Mouse (Mus musculus) hindbrain, embryonic 16.5 days (tissue): ENCODE measurements around the gene Plekhm2. TPM values are rescaled to one million over a fixed set of nuclear protein-coding genes. Genes with fewer than 3 reads are reported as not detected.

Experiments used
- ATAC-seq: fragments of 200-750 bp; cut with Nextera tagmentation; 2 replicates; pipeline ENCODE4 v1.8.0; 2017; ENCODE audit warnings: moderate TSS enrichment, moderate library complexity
- H3K27ac ChIP-seq: fragments of 300-500 bp; sonication (generic); 2 replicates; pipeline ENCODE4 v1.5.1; 2014; ENCODE audit warnings: low read depth, mild to moderate bottlenecking, control low read depth, low read length, moderate library complexity
- H3K27me3 ChIP-seq: fragments of 300-500 bp; sonication (generic); replicated peaks from 2 replicates; pipeline ENCODE4 v1.6.1; 2014; ENCODE audit warnings: low read length; ENCODE audit not compliant: control insufficient read depth, insufficient read depth
- H3K36me3 ChIP-seq: fragments of 300-500 bp; sonication (generic); 2 replicates; pipeline ENCODE4 v1.6.1; 2014; ENCODE audit warnings: mild to moderate bottlenecking, low read length, moderate library complexity, mixed read lengths; ENCODE audit not compliant: control insufficient read depth, insufficient read depth
- H3K4me1 ChIP-seq: fragments of 300-500 bp; sonication (generic); 2 replicates; pipeline ENCODE4 v1.6.1; 2014; ENCODE audit warnings: low read depth, low read length; ENCODE audit not compliant: control insufficient read depth, insufficient read depth
- H3K4me2 ChIP-seq: fragments of 300-500 bp; sonication (generic); 2 replicates; pipeline ENCODE4 v1.6.1; 2014; ENCODE audit warnings: mild to moderate bottlenecking, low read length, control low read depth, moderate library complexity
- H3K4me3 ChIP-seq: fragments of 300-500 bp; sonication (generic); 2 replicates; pipeline ENCODE4 v1.5.1; 2014; ENCODE audit warnings: mild to moderate bottlenecking, low read length, control low read depth, moderate library complexity
- H3K9ac ChIP-seq: fragments of 300-500 bp; sonication (generic); 2 replicates; pipeline ENCODE4 v1.6.1; 2014; ENCODE audit warnings: low read depth, mild to moderate bottlenecking, control low read depth, low read length, moderate library complexity
- H3K9me3 ChIP-seq: fragments of 300-500 bp; sonication (generic); 2 replicates; pipeline ENCODE4 v1.6.1; 2014; ENCODE audit warnings: mild to moderate bottlenecking, low read length, moderate library complexity; ENCODE audit not compliant: control insufficient read depth
- WGBS: fragments of 180-500 bp; shearing (Covaris S2); extraction: QIAGEN DNeasy Blood & Tissue Kit; methylation state at CpG from one replicate; pipeline ENCODE4 v1.1.7; 2014; 5-methylcytosine and 5-hydroxymethylcytosine counted together
- polyA plus RNA-seq: library from polyadenylated mRNA; unstranded; fragments of >200 nt; fragmentation: Nextera tagmentation; extraction: Ambion mirVana; gene quantifications from 2 replicates; pipeline ENCODE4 v1.2.1, GENCODE M21; 2015

Gene Plekhm2
- polyA plus RNA-seq, 1 experiment from 2014 or later = 6.7 TPM

DNA sequence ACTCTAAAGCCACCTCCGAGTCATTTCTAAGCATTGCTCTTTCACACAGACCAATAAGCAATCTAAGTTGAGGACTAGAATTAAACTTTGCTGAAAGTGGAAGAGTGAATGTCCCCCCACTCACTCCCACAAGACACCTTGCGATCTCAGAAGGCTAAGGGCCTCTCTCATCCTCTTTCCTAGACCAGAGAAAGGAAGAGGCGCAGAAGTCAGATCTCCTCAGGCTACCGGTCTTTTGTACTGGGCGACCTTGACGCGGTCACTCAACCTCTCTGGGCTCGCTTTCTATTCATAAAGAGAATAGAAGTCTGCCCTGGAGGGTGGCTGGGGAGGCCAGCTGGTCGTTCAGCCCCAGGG is 65.8 kb downstream of the Plekhm2 start:
- no peak for ATAC-seq
- WGBS = 2% methylated on average over 9 of the region's 9 CpGs

DNA sequence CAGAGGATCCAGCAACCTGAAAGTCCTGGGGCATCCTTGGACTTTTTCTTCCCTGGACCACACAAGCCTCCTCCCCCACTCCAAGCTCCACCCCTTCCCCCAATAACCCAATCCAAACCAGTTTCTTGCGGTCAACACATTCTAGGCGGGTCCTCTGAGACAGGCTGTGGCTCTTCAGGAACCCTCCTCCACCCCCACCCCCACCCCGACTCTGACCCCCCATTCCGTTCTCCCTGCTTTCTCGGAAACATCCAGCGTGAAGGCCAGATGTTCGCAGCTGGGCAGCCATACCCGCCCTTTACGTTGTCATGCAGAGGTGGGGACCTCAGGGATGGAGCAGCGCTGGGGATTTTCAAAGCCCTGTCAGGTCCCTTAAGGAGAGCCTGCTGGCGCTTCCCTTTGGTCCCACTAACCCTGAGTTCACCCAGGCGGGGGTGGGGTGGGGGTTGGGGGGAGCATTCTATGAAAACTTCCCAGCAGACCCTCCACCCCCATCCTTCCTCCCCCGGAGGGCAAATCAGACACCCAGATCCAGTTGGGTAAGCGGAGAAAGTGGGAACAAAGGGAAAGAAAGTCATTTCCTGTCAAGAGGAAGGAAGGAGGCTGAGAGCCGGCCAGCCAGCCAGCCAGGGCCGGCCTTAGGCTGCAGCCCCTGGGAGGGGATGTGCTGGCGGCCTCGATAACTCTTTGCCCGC is 66.4 kb downstream of the Plekhm2 start:
- Histone ChIP-seq H3K9me3 (no peaks in the 10 kb centered on the region), H3K27me3 (no peaks in the 10 kb centered on the region; the same call in 1 of the 2 replicates), H3K9ac (peak overlapping the region; percentile 81), H3K4me3 (peak overlapping the region; percentile 66), H3K36me3 (no peaks in the 10 kb centered on the region), H3K4me1 (peaks cover 18% of the 10 kb centered on the region), H3K27ac (no peak overlapping the region), H3K4me2 (peak overlapping the region; percentile 94)
- WGBS = 1% methylated on average over 19 of the region's 19 CpGs
- no peak for ATAC-seq

More for the DNA sequence above, 65.8 kb downstream of the Plekhm2 start:
- H3K4me2 ChIP-seq = peak overlapping the region; percentile 94
- no peaks in the 10 kb centered on the region; the same call in 1 of the 2 replicates for H3K27me3 ChIP-seq
- peak overlapping the region; percentile 66 for H3K4me3 ChIP-seq
- peak overlapping the region; percentile 81 for H3K9ac ChIP-seq
- no peak overlapping the region for H3K27ac ChIP-seq
- no peaks in the 10 kb centered on the region for H3K9me3 ChIP-seq
- peaks cover 18% of the 10 kb centered on the region for H3K4me1 ChIP-seq
- no peaks in the 10 kb centered on the region for H3K36me3 ChIP-seq

DNA sequence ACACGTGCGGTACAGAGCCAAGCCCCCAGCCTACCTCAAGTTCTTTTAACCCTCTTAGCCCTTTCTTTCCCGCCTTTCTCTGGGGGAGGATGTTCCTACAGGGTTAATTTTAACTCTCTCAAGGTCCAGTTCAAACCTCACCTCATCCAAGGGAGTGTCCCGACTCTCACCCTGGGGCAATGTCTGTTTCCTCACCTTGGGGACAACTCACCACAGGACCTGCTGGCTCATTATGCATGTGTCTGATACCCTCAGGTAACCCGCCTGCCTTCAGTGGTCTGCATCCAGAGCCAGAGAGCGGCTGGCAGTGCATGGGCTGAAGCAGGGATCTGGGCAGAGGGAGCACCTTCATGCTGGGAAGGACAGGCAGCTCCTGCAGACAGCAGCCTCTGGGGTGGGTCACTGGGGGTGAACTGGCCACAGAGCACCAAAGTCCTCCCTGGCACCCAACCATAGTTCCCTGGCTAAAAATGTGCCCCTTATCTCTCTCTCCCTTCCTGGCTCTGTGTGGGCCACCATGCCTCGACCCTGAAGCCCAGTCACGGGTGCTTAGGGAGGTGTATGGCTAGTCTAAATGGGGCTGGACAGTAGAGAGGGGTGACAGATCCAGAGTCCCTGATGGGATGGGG is 67.9 kb downstream of the Plekhm2 start:
- no peak overlapping the region for H3K4me3 ChIP-seq
- 90% methylated on average over 8 of the region's 8 CpGs for WGBS
- no peak overlapping the region for H3K9ac ChIP-seq
- H3K4me2 ChIP-seq = no peak overlapping the region
- no peaks in the 10 kb centered on the region for H3K9me3 ChIP-seq
- H3K36me3 ChIP-seq = no peaks in the 10 kb centered on the region
- peaks cover 18% of the 10 kb centered on the region for H3K4me1 ChIP-seq
- H3K27ac ChIP-seq = no peak overlapping the region
- no peaks in the 10 kb centered on the region; the same call in 1 of the 2 replicates for H3K27me3 ChIP-seq
- ATAC-seq = no peak

DNA sequence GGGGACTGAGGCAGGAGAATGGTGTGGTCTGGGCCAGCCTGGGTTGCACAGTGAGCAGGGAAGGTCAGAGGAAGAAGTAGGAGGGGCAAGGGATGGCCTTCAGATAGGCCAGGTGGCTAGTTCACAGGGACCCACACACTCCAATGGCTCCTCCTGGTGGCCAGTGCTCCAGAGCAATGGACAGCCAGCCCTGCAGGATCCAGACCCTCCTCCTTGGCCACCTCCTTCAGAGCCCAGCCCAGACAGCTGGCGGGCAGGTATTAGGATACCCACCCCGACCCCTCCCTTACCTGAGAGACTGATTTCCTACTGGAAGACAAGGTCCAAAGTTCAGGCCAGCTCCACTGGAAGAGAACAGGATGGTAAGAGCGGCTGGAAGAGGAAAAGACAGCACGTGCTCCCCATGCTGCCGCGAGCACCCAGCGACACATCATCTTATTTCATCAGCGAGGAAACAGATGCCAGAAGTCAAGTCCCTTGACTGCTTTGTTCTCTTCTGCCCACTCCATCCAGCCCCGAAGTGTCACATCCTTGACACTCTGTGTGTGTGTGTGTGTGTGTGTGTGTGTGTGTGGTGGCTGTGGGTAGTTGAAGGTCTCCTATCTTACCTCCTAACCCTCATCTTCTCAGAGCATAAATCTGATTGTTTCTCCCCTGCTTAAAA is 69.0 kb downstream of the Plekhm2 start:
- no peaks in the 10 kb centered on the region; the same call in 1 of the 2 replicates for H3K27me3 ChIP-seq
- H3K4me2 ChIP-seq = no peak overlapping the region
- H3K9ac ChIP-seq = no peak overlapping the region
- ATAC-seq = no peak
- no peak overlapping the region for H3K27ac ChIP-seq
- WGBS = 86% methylated on average over 9 of the region's 9 CpGs
- no peaks in the 10 kb centered on the region for H3K36me3 ChIP-seq
- no peaks in the 10 kb centered on the region for H3K9me3 ChIP-seq
- H3K4me1 ChIP-seq = peaks cover 18% of the 10 kb centered on the region
- no peak overlapping the region for H3K4me3 ChIP-seq

DNA sequence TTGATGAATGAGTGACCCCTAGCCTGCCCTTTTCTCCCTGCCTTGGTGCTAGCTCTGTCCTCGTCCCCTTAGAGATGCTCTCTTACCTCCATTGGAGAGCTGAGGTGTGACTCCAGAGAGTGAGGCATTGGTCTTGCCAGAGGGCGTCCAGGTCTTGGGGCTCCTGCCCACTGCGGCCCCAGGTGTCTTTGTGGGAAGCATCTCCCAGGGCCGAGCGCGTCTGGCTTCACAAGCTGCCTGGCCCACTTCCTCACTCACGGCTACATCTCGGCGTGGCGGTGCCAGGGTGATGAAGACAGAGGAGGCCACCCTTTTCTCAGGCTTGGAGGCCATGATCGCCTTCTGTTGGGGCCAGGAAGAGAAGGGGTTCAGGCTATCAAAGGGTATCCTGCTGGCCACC is 69.6 kb downstream of the Plekhm2 start:
- WGBS = 95% methylated on average over 11 of the region's 11 CpGs
- no peaks in the 10 kb centered on the region; the same call in 1 of the 2 replicates for H3K27me3 ChIP-seq
- ATAC-seq = no peak
- H3K9me3 ChIP-seq = no peaks in the 10 kb centered on the region
- peaks cover 17% of the 10 kb centered on the region for H3K4me1 ChIP-seq
- no peak overlapping the region for H3K4me3 ChIP-seq
- H3K4me2 ChIP-seq = no peak overlapping the region
- no peak overlapping the region for H3K27ac ChIP-seq
- H3K36me3 ChIP-seq = no peaks in the 10 kb centered on the region
- no peak overlapping the region for H3K9ac ChIP-seq

DNA sequence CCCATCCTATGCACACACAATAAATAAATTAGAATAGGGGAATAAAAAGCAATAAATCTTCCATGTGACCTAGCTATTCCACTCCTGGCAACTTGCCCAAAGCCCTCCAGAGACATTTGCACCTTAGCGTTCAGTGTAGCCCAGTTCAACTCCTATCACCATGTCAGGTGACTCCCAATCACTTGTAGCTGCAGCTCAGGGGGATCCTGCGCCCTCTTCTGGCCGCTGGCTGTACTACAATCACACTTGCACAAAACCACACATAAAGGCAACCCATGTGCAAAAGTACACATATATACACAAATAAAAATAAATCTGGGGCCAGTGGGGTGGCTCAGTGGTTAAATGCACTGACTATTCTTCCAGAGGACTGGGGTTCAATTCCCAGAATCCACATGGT is 73.2 kb downstream of the Plekhm2 start:
- Histone ChIP-seq H3K27ac (no peak overlapping the region), H3K4me1 (no peaks in the 10 kb centered on the region), H3K27me3 (no peaks in the 10 kb centered on the region), H3K9ac (no peak overlapping the region), H3K4me2 (no peak overlapping the region), H3K36me3 (no peaks in the 10 kb centered on the region), H3K4me3 (no peak overlapping the region), H3K9me3 (no peaks in the 10 kb centered on the region)
- no peak for ATAC-seq
- 21% methylated on average over 3 of the region's 3 CpGs for WGBS

DNA sequence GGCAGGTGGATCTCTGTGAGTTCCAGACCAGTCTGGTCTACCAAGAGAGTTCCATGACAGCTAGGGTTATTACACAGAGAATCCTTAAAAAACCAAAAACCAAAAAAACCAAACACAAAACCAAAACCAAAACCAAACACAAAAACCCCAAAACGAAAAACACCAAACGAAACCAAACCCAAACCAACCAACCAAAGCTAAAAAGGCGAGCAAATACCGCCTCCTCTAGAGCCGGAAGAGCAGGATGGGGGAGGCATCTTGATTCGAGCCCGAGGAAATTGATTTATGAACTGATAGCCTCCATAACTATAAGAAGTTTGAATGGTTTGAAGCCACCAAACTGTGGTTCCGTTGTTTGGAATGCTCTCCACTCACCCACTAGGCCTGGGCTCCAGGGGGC is 80.8 kb downstream of the Plekhm2 start:
- ATAC-seq = no peak
- 92% methylated on average over 8 of the region's 8 CpGs for WGBS

DNA sequence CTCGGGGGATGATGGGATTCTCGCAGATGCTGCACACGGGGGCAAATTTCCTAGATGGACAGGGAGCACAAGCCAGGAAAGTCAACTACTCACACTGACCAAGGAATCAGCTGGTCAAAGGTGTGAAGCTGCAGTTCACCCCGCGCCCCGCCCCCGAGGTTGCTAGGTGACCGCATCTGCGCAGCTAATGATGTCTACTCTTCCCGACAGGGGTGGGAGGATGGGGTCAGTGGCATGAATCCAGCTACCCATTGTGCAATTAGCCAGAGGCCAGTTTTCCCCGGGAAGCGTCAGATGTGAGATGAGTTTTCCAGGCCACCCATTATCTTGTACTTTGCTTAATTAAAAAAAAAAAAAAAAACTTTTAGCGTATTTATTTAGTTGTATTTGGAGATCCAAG is 83.6 kb downstream of the Plekhm2 start:
- Histone ChIP-seq H3K27me3 (no peaks in the 10 kb centered on the region), H3K4me2 (no peak overlapping the region), H3K4me1 (no peaks in the 10 kb centered on the region), H3K9ac (no peak overlapping the region), H3K27ac (no peak overlapping the region), H3K4me3 (no peak overlapping the region), H3K9me3 (peaks cover 3% of the 10 kb centered on the region; the same call in 1 of the 2 replicates), H3K36me3 (peaks cover 6% of the 10 kb centered on the region)
- 74% methylated on average over 13 of the region's 13 CpGs for WGBS
- no peak for ATAC-seq

More for the DNA sequence above, 80.8 kb downstream of the Plekhm2 start:
- Histone ChIP-seq H3K27me3 (no peaks in the 10 kb centered on the region), H3K9me3 (no peaks in the 10 kb centered on the region), H3K4me2 (no peak overlapping the region), H3K4me3 (no peak overlapping the region), H3K36me3 (peaks cover 4% of the 10 kb centered on the region; the same call in 1 of the 2 replicates), H3K9ac (no peak overlapping the region), H3K27ac (no peak overlapping the region), H3K4me1 (no peaks in the 10 kb centered on the region)

DNA sequence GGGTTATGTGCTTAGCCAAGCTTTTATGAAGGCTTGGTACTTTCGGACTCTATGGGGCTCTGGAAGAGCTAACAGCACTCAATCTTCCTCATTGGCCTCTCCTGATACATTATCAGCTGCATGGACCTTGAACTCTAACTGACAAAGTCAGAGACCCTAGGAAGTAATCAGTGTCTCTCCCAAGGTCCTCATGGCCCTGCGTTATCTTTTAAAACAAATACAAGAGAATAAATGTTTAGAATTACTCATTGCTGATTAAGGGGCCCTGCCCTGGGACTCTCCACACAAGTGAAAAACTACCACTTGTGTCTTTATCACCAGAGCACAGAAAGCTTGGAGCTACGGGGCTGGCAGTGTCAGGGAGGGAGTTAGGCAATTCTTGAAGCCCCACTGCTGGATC is 85.9 kb downstream of the Plekhm2 start:
- WGBS = 92% methylated on average over 3 of the region's 3 CpGs
- Histone ChIP-seq H3K9ac (no peak overlapping the region), H3K27me3 (no peaks in the 10 kb centered on the region), H3K9me3 (peaks cover 3% of the 10 kb centered on the region; the same call in 1 of the 2 replicates), H3K4me1 (no peaks in the 10 kb centered on the region; the same call in 1 of the 2 replicates), H3K4me2 (no peak overlapping the region), H3K4me3 (no peak overlapping the region), H3K27ac (no peak overlapping the region), H3K36me3 (peaks cover 2% of the 10 kb centered on the region)
- no peak for ATAC-seq
